Mouse (Mus musculus) heart, embryonic 12.5 days (tissue): ENCODE results near the gene Acp7. TPM values are rescaled to one million over a fixed set of nuclear protein-coding genes. Genes with fewer than 3 reads are reported as not detected.
"Not testable (repeated sequence)": the region's sequence is repeated elsewhere in the genome, so short reads cannot be mapped to it uniquely, and the experiment has no call there.

Experiments used
- ATAC-seq: fragments of 200-750 bp; cut with Nextera tagmentation; 2 replicates; pipeline ENCODE4 v1.8.0; 2017; ENCODE audit warnings: moderate TSS enrichment, moderate library complexity; ENCODE audit not compliant: insufficient number of reproducible peaks, low FRiP score
- H3K27ac ChIP-seq: fragments of 300-500 bp; sonication (generic); 2 replicates; pipeline ENCODE4 v1.5.1; 2016; ENCODE audit warnings: mild to moderate bottlenecking, moderate library complexity; ENCODE audit not compliant: poor library complexity, severe bottlenecking
- H3K27me3 ChIP-seq: fragments of 300-500 bp; sonication (generic); replicated peaks from 2 replicates; pipeline ENCODE4 v1.6.1; 2016; ENCODE audit warnings: mild to moderate bottlenecking, moderate library complexity
- H3K36me3 ChIP-seq: fragments of 300-500 bp; sonication (generic); 2 replicates; pipeline ENCODE4 v1.6.1; 2016; ENCODE audit warnings: mild to moderate bottlenecking, moderate library complexity
- H3K4me1 ChIP-seq: fragments of 300-500 bp; sonication (generic); replicated peaks from 2 replicates; pipeline ENCODE4 v1.6.1; 2016; ENCODE audit warnings: mild to moderate bottlenecking
- H3K4me2 ChIP-seq: fragments of 300-500 bp; sonication (generic); 2 replicates; pipeline ENCODE4 v1.6.1; 2016; ENCODE audit warnings: mild to moderate bottlenecking, moderate library complexity
- H3K4me3 ChIP-seq: fragments of 300-500 bp; sonication (generic); 2 replicates; pipeline ENCODE4 v1.5.1; 2016; ENCODE audit warnings: mild to moderate bottlenecking
- H3K9ac ChIP-seq: fragments of 300-500 bp; sonication (generic); 2 replicates; pipeline ENCODE4 v1.6.1; 2016; ENCODE audit warnings: mild to moderate bottlenecking, moderate library complexity
- H3K9me3 ChIP-seq: fragments of 300-500 bp; sonication (generic); replicated peaks from 2 replicates; pipeline ENCODE4 v1.6.1; 2016; ENCODE audit warnings: mild to moderate bottlenecking, moderate library complexity
- WGBS: fragments of 180-500 bp; shearing (Covaris S2); methylation state at CpG from one replicate; pipeline ENCODE4 v1.1.7; 2016; 5-methylcytosine and 5-hydroxymethylcytosine counted together
- polyA plus RNA-seq: library from polyadenylated mRNA; unstranded; fragments of >200 nt; fragmentation: Nextera tagmentation; extraction: Ambion mirVana; gene quantifications from 2 replicates; pipeline ENCODE4 v1.2.1, GENCODE M21; 2016

The Acp7 gene
- polyA plus RNA-seq, 1 experiment from 2014 or later: not detected

DNA sequence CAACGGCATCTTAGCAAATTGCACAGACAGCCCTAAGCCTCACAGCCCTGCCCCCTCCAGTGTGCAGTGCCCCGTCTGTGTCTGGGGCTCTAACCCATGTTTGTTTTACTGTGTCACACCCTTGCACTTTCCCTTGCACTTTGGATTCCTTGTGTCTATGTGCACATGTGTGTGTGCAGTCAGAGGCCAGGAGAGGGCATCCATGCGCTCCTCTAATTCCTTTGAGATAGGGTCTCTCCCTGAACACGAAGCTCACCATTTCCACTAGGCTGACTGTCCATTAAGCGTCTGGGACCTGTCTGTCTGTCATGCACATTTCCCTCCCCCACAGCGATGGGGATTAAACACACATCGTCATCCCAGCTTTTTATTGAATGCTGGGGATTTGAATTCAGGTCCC is 15.9 kb upstream of the Acp7 start:
- peaks cover 4% of the 10 kb centered on the region; the same call in 1 of the 2 replicates for H3K9me3 ChIP-seq
- no peaks in the 10 kb centered on the region for H3K27me3 ChIP-seq
- no peak for ATAC-seq
- H3K4me1 ChIP-seq: no peaks in the 10 kb centered on the region
- 47% methylated on average over 7 of the region's 7 CpGs for WGBS
- H3K27ac ChIP-seq: no peak overlapping the region
- H3K4me2 ChIP-seq: no peak overlapping the region
- no peak overlapping the region for H3K9ac ChIP-seq
- no peak overlapping the region for H3K4me3 ChIP-seq
- H3K36me3 ChIP-seq: no peaks in the 10 kb centered on the region

DNA sequence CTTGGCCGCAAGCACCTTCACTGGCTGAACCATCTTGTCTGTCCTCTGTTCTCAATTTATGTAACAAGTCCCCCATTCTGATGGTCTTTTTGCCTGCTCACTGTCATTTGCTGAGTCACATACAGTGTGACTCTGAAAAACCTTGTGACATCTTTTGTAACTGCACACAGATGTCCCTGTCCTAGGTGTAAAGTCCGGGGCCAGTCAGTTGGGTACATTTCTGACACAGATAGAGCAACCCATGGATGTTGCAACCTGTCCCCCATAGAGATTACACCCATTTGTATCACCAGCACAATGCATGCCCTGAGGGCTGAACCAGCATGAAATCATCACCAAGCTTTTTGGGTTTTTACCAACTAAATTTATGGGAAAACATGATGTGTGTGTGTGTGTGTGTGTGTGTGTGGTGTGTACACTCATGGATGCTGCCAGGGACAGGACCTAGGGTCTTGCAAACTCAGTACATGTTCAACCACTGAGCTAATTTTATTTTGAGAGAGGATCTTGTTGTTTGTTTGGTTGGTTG is 14.9 kb upstream of the Acp7 start:
- WGBS: 85% methylated on average over 2 of the region's 2 CpGs
- Histone ChIP-seq H3K27ac (no peak overlapping the region), H3K4me3 (no peak overlapping the region), H3K4me2 (no peak overlapping the region), H3K9me3 (peaks cover 1% of the 10 kb centered on the region; the same call in 1 of the 2 replicates), H3K9ac (no peak overlapping the region), H3K36me3 (no peaks in the 10 kb centered on the region), H3K27me3 (no peaks in the 10 kb centered on the region), H3K4me1 (no peaks in the 10 kb centered on the region)
- no peak for ATAC-seq

DNA sequence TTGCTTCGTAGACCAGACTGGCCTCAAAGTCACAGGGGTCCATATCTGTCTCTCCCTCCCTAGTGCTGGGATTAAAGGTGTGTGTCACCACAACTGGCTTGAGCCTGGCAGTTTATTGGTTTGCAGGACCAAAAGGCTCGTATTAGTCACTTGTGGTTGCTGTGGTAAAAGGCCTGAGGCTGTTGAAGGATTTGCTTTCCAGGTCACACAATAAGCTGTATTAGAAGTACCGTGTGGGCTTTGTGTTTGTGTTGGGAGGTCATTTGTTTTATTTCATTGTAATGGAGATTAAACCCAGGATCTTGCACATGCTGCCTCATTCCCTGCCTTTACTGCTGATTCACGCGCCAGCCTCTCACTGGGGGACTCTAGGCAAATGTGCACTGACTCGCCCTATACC is 14.2 kb upstream of the Acp7 start:
- ATAC-seq: no peak
- Histone ChIP-seq H3K27ac (no peak overlapping the region), H3K36me3 (no peaks in the 10 kb centered on the region), H3K27me3 (no peaks in the 10 kb centered on the region), H3K4me2 (no peak overlapping the region), H3K9me3 (no peaks in the 10 kb centered on the region), H3K4me3 (no peak overlapping the region), H3K4me1 (no peaks in the 10 kb centered on the region), H3K9ac (no peak overlapping the region)
- WGBS: 70% methylated on average over 6 of the region's 6 CpGs

DNA sequence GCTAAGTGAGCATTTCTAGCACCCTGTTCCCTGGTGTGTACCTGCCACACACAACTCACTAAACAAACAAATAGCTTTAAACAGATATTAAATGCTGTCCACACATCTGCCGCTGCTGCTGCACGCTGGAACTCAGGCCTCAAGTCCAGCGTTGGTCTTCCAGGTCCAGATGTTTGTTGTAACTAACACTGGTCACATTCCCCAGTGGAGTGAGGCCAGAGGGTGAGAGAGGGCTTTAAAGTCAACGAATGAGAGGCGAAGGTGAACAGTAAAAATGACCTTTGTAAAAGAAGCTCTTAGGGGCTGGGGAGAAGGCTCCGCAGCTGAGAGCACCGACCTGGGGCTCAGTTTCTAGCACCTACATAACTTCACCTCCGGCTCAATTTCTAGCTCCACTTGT is 10.4 kb upstream of the Acp7 start:
- Histone ChIP-seq H3K36me3 (no peaks in the 10 kb centered on the region), H3K4me1 (0 out of 2 replicates have a peak, but pooled peaks cover 5% of the 10 kb centered on the region), H3K9me3 (no peaks in the 10 kb centered on the region), H3K9ac (no peak overlapping the region), H3K27me3 (no peaks in the 10 kb centered on the region), H3K4me2 (no peak overlapping the region), H3K4me3 (no peak overlapping the region), H3K27ac (no peak overlapping the region)
- ATAC-seq: no peak
- WGBS: 62% methylated on average over 8 of the region's 8 CpGs

DNA sequence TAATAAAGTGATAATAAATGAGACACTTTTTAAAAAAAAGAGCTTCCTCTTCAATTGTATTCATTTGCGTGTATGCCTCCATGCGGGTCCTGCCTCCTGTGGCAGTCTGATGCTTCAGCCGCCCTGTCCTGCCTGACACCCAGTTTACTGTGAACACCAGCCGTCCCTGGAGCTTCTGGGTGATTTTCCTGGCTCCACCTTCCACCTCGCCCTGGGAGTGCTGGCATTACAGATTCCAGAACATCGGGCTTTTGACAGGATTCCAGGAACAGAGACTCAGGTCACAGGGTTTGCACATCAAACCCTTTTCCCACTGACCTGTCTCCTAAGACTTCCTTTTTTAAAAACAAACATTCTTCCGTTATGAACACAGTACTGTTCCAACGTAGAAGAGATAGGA is 6.4 kb upstream of the Acp7 start:
- H3K27me3 ChIP-seq: peaks cover 5% of the 10 kb centered on the region
- ATAC-seq: no peak
- H3K4me2 ChIP-seq: no peak overlapping the region
- no peaks in the 10 kb centered on the region for H3K9me3 ChIP-seq
- H3K36me3 ChIP-seq: no peaks in the 10 kb centered on the region
- H3K4me1 ChIP-seq: 0 out of 2 replicates have a peak, but pooled peaks cover 5% of the 10 kb centered on the region
- H3K4me3 ChIP-seq: no peak overlapping the region
- WGBS: 12% methylated on average over 8 of the region's 8 CpGs
- no peak overlapping the region for H3K9ac ChIP-seq
- no peak overlapping the region for H3K27ac ChIP-seq

DNA sequence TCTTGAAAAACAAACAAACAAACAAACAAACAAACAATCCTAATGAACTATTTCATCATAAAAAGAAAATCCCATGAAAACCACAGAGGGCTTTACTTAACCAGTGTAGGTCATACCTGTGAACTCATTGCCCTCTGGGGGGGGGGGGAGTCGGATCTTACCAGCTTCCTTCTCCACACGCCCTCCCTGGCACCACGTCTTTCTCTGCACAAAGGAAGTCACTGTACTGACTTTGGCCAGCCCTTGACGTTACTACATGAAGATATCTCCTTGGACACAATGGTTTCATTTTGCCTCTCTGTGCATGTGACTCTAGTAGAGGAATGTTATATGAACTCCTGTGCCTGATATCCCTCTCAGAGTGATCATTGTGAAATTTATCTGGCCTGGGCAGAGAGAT is 3.0 kb upstream of the Acp7 start:
- no peak overlapping the region for H3K9ac ChIP-seq
- H3K9me3 ChIP-seq: no peaks in the 10 kb centered on the region
- H3K4me3 ChIP-seq: no peak overlapping the region
- no peaks in the 10 kb centered on the region for H3K36me3 ChIP-seq
- ATAC-seq: no peak
- H3K4me1 ChIP-seq: peaks cover 13% of the 10 kb centered on the region; the same call in 1 of the 2 replicates
- no peak overlapping the region for H3K27ac ChIP-seq
- H3K27me3 ChIP-seq: peaks cover 33% of the 10 kb centered on the region
- H3K4me2 ChIP-seq: no peak overlapping the region
- 53% methylated on average over 4 of the region's 4 CpGs for WGBS

DNA sequence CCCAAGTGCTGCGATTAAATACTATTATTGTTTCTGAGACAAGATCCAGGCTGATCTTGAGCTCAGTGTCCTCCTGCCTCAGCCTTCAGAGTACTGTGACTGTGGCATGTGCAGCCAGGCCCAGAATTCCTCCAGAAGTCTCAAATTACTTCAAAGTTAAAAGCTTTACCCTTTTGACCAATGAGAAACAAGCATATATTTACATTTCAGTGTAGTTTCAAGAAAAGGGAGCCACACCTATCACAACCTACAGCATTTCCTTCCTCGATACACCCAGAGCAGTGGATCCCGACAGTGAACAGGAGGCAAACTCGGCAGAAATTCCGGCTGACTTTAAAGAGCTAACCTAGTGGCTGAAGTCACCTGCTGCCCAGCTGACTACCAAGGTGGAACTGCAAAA is 6.3 kb downstream of the Acp7 start:
- ATAC-seq: no peak
- 67% methylated on average over 5 of the region's 5 CpGs for WGBS

DNA sequence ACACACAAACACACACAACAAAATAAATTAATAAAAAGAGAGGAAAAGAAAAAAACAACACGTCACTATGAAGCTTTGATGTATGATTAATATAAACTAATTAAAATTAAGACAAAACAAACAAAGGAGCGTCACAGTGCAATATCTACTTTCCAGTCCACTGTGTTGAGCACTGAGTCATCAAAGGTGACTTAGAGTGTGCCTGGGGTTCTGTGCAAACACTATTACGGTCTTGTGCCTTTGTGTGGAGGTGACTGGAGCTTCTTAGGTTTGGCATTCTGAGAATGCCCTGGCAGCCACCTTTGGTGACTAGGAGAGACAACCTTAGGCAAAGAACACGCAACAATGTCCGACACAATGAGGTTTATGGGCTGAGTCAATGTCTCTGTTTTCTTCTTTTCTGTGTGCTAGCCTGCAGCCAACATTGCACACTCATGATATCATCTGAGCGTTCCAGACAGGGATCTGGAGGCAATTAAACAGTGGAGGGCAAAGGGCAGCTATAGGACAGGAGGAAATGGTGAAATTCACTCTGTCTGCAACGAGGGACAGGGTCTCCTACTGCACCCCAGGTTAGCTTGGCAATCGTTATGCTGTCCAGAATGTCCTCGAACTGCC is 11.9 kb downstream of the Acp7 start:
- H3K27me3 ChIP-seq: no peaks in the 10 kb centered on the region
- H3K4me3 ChIP-seq: no peak overlapping the region
- no peaks in the 10 kb centered on the region for H3K9me3 ChIP-seq
- H3K27ac ChIP-seq: no peak overlapping the region
- no peaks in the 10 kb centered on the region for H3K4me1 ChIP-seq
- H3K4me2 ChIP-seq: no peak overlapping the region
- no peaks in the 10 kb centered on the region for H3K36me3 ChIP-seq
- H3K9ac ChIP-seq: no peak overlapping the region
- 64% methylated on average over 9 of the region's 9 CpGs for WGBS
- ATAC-seq: no peak

More for the DNA sequence above, 6.3 kb downstream of the Acp7 start:
- Histone ChIP-seq H3K27me3 (peaks cover 25% of the 10 kb centered on the region), H3K4me2 (no peak overlapping the region), H3K36me3 (no peaks in the 10 kb centered on the region), H3K9me3 (no peaks in the 10 kb centered on the region), H3K9ac (no peak overlapping the region), H3K4me3 (no peak overlapping the region), H3K27ac (no peak overlapping the region), H3K4me1 (no peaks in the 10 kb centered on the region)

DNA sequence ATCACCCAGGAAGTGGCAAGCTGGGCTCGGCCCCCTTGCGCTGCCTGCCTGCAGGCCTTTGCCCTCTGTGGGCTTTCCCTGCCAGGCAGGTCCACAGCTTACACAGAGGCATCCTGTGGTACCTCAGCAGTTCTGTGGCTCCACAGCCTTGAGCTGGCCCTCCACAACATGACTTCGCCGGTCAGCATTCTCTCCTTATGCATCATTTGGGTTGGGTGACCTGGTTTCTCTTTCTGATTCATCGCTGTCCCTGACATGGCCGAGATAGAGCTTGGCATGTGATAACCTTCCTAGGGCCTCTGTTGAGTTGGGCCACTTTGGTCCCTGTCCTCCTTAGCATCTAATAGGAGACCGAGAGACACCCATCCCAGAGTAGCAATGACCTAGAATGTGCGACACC is 25.2 kb downstream of the Acp7 start:
- WGBS: 85% methylated on average over 8 of the region's 8 CpGs
- no peak for ATAC-seq
- no peak overlapping the region for H3K4me2 ChIP-seq
- H3K27me3 ChIP-seq: no peaks in the 10 kb centered on the region
- no peak overlapping the region for H3K4me3 ChIP-seq
- H3K9ac ChIP-seq: no peak overlapping the region
- H3K27ac ChIP-seq: no peak overlapping the region
- no peaks in the 10 kb centered on the region for H3K4me1 ChIP-seq
- no peaks in the 10 kb centered on the region for H3K36me3 ChIP-seq
- no peaks in the 10 kb centered on the region for H3K9me3 ChIP-seq

DNA sequence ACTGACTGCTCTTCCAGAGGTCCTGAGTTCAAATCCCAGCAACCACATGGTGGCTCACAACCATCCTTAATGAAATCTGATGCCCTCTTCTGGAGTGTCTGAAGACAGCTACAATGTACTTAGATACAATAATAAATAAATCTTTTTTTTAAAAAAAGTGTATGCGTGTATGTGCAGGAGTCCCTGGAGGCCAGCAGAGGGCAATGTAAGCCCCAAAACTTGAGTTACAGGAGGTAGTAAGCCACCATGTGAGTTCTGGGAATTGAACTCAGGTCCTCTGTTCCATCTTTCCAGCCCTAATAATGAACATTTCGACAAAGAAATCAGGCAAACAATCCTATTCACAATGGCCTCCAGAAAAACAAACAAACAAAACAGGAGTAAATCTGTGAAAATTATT is 27.3 kb downstream of the Acp7 start:
- not testable (repeated sequence) for H3K9me3 ChIP-seq, H3K27ac ChIP-seq, ATAC-seq, H3K27me3 ChIP-seq, H3K4me3 ChIP-seq, H3K4me1 ChIP-seq, H3K9ac ChIP-seq, H3K4me2 ChIP-seq, H3K36me3 ChIP-seq
- WGBS: 83% methylated on average over 2 of the region's 2 CpGs

DNA sequence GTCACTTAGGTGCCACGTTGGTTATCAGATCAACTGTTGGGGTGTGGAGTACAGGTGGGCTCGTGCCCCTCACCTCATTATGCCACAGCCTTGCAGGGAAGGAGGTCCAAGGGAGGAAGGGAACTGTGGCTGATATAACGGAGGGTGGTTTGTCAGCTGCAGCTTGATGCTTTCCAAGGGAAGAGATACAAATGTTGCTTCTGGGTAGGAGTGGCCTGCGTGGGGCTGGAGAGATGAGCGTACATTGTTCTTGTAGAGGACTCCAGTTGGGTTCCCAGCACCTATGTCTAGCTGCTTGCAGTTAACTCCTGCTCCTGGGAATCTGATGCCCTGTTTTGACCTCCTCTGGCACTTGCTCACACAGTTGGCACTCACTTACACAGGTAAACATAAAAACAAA is 28.0 kb downstream of the Acp7 start:
- WGBS: 60% methylated on average over 5 of the region's 5 CpGs

DNA sequence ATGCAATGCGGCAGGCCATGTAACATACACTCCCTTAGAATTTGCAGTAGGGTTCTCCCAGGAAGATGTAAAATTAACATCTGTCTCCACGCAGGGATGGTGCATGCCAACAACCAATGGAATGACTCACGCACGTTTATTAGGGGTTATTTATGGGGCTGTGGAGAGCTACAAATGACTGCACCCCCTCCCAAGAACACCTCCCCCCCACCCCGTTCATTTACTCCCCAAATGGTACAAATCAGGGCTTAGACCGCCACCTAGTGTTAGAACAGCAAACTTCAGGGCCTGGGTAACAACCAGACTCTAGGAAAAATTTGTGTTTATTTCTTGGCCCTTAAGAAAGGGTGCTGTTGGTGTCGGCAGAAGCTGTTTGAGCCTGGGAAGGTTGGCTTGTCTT is 29.5 kb downstream of the Acp7 start:
- Histone ChIP-seq H3K9ac (no peak overlapping the region), H3K4me3 (no peak overlapping the region), H3K36me3 (no peaks in the 10 kb centered on the region), H3K27ac (no peak overlapping the region), H3K4me1 (peaks cover 8% of the 10 kb centered on the region), H3K27me3 (no peaks in the 10 kb centered on the region), H3K4me2 (no peak overlapping the region), H3K9me3 (no peaks in the 10 kb centered on the region)
- no peak for ATAC-seq
- 27% methylated on average over 7 of the region's 7 CpGs for WGBS

More for the DNA sequence above, 28.0 kb downstream of the Acp7 start:
- no peaks in the 10 kb centered on the region for H3K27me3 ChIP-seq
- no peak for ATAC-seq
- H3K27ac ChIP-seq: no peak overlapping the region
- no peaks in the 10 kb centered on the region for H3K36me3 ChIP-seq
- no peak overlapping the region for H3K4me2 ChIP-seq
- H3K4me3 ChIP-seq: no peak overlapping the region
- no peaks in the 10 kb centered on the region for H3K4me1 ChIP-seq
- no peak overlapping the region for H3K9ac ChIP-seq
- no peaks in the 10 kb centered on the region for H3K9me3 ChIP-seq
